Mouse (Mus musculus): ENCODE measurements around the gene Gnb1. TPM values are rescaled to one million over a fixed set of nuclear protein-coding genes. Genes with fewer than 3 reads are reported as not detected.

Gnb1 gene
- polyA plus RNA-seq, 1 experiment: 541 TPM

- H3K4me3 ChIP-seq (ENCODE audit: low read depth, low read length): no peak overlapping the region
- H3K27me3 ChIP-seq (ENCODE audit: control insufficient read depth, insufficient read depth, low read length, poor library complexity, severe bottlenecking): no peaks in the 10 kb centered on the region
- no peak overlapping the region for H3K27ac ChIP-seq (ENCODE audit: insufficient read depth, low read length)
- no peak overlapping the region for H3K9ac ChIP-seq (ENCODE audit: low read depth, poor library complexity, severe bottlenecking)
- no peak for TF ChIP-seq CTCF (IDR thresholded peaks at IDR 0.05; ENCODE audit: low read depth, low read length)
- TF ChIP-seq POLR2A (IDR thresholded peaks at IDR 0.05; ENCODE audit: insufficient read depth, low read length): no peak
- no peak for TF ChIP-seq EP300 (IDR thresholded peaks at IDR 0.05; ENCODE audit: insufficient read depth, low read depth, low read length)
- H3K4me1 ChIP-seq (ENCODE audit: control insufficient read depth, insufficient read depth, low read length): no peaks in the 10 kb centered on the region
- no peaks in the 10 kb centered on the region for H3K9me3 ChIP-seq (replicated peaks; ENCODE audit: control insufficient read depth, insufficient read depth, low read length, poor library complexity, severe bottlenecking)
- peaks cover 52% of the 10 kb centered on the region for H3K36me3 ChIP-seq (ENCODE audit: control insufficient read depth, insufficient read depth, low read length, poor library complexity, severe bottlenecking)
Measured at GRCm38 (mm10) chr4:155549993-155550392, 58.8 kb downstream of the Gnb1 start.

GRCm38 (mm10) chr4:155550446-155550845 lies 59.3 kb downstream of the Gnb1 start:
- Histone ChIP-seq H3K4me3 (ENCODE audit: low read depth, low read length) (no peak overlapping the region), H3K36me3 (ENCODE audit: control insufficient read depth, insufficient read depth, low read length, poor library complexity, severe bottlenecking) (peaks cover 53% of the 10 kb centered on the region), H3K9me3 (replicated peaks; ENCODE audit: control insufficient read depth, insufficient read depth, low read length, poor library complexity, severe bottlenecking) (no peaks in the 10 kb centered on the region), H3K27ac (ENCODE audit: insufficient read depth, low read length) (no peak overlapping the region), H3K9ac (ENCODE audit: low read depth, poor library complexity, severe bottlenecking) (no peak overlapping the region), H3K27me3 (ENCODE audit: control insufficient read depth, insufficient read depth, low read length, poor library complexity, severe bottlenecking) (no peaks in the 10 kb centered on the region), H3K4me1 (ENCODE audit: control insufficient read depth, insufficient read depth, low read length) (no peaks in the 10 kb centered on the region)
- TF ChIP-seq CTCF (IDR thresholded peaks at IDR 0.05; ENCODE audit: low read depth, low read length) (no peak), EP300 (IDR thresholded peaks at IDR 0.05; ENCODE audit: insufficient read depth, low read depth, low read length) (no peak), POLR2A (IDR thresholded peaks at IDR 0.05; ENCODE audit: insufficient read depth, low read length) (no peak)

GRCm38 (mm10) chr4:155551073-155551472 lies 59.9 kb downstream of the Gnb1 start:
- Histone ChIP-seq H3K36me3 (ENCODE audit: control insufficient read depth, insufficient read depth, low read length, poor library complexity, severe bottlenecking) (peaks cover 56% of the 10 kb centered on the region), H3K27me3 (ENCODE audit: control insufficient read depth, insufficient read depth, low read length, poor library complexity, severe bottlenecking) (no peaks in the 10 kb centered on the region), H3K9ac (ENCODE audit: low read depth, poor library complexity, severe bottlenecking) (no peak overlapping the region), H3K4me1 (ENCODE audit: control insufficient read depth, insufficient read depth, low read length) (no peaks in the 10 kb centered on the region), H3K9me3 (replicated peaks; ENCODE audit: control insufficient read depth, insufficient read depth, low read length, poor library complexity, severe bottlenecking) (no peaks in the 10 kb centered on the region), H3K27ac (ENCODE audit: insufficient read depth, low read length) (no peak overlapping the region), H3K4me3 (ENCODE audit: low read depth, low read length) (no peak overlapping the region)
- TF ChIP-seq CTCF (IDR thresholded peaks at IDR 0.05; ENCODE audit: low read depth, low read length) (no peak), POLR2A (IDR thresholded peaks at IDR 0.05; ENCODE audit: insufficient read depth, low read length) (no peak), EP300 (IDR thresholded peaks at IDR 0.05; ENCODE audit: insufficient read depth, low read depth, low read length) (no peak)

GRCm38 (mm10) chr4:155552917-155553532 lies 61.9 kb downstream of the Gnb1 start:
- Histone ChIP-seq H3K36me3 (ENCODE audit: control insufficient read depth, insufficient read depth, low read length, poor library complexity, severe bottlenecking) (peaks cover 67% of the 10 kb centered on the region), H3K27me3 (ENCODE audit: control insufficient read depth, insufficient read depth, low read length, poor library complexity, severe bottlenecking) (no peaks in the 10 kb centered on the region), H3K9ac (ENCODE audit: low read depth, poor library complexity, severe bottlenecking) (no peak overlapping the region)

GRCm38 (mm10) chr4:155554880-155555279 lies 63.7 kb downstream of the Gnb1 start:
- H3K4me1 ChIP-seq (ENCODE audit: control insufficient read depth, insufficient read depth, low read length): no peaks in the 10 kb centered on the region
- H3K27me3 ChIP-seq (ENCODE audit: control insufficient read depth, insufficient read depth, low read length, poor library complexity, severe bottlenecking): no peaks in the 10 kb centered on the region
- no peak overlapping the region for H3K27ac ChIP-seq (ENCODE audit: insufficient read depth, low read length)
- TF ChIP-seq EP300 (IDR thresholded peaks at IDR 0.05; ENCODE audit: insufficient read depth, low read depth, low read length) (no peak), CTCF (IDR thresholded peaks at IDR 0.05; ENCODE audit: low read depth, low read length) (no peak), POLR2A (IDR thresholded peaks at IDR 0.05; ENCODE audit: insufficient read depth, low read length) (no peak)
- H3K4me3 ChIP-seq (ENCODE audit: low read depth, low read length): no peak overlapping the region
- H3K9ac ChIP-seq (ENCODE audit: low read depth, poor library complexity, severe bottlenecking): no peak overlapping the region
- peaks cover 73% of the 10 kb centered on the region for H3K36me3 ChIP-seq (ENCODE audit: control insufficient read depth, insufficient read depth, low read length, poor library complexity, severe bottlenecking)
- no peaks in the 10 kb centered on the region for H3K9me3 ChIP-seq (replicated peaks; ENCODE audit: control insufficient read depth, insufficient read depth, low read length, poor library complexity, severe bottlenecking)

More at GRCm38 (mm10) chr4:155552917-155553532, 61.9 kb downstream of the Gnb1 start:
- Histone ChIP-seq H3K4me3 (ENCODE audit: low read depth, low read length) (no peak overlapping the region), H3K4me1 (ENCODE audit: control insufficient read depth, insufficient read depth, low read length) (no peaks in the 10 kb centered on the region), H3K27ac (ENCODE audit: insufficient read depth, low read length) (no peak overlapping the region), H3K9me3 (replicated peaks; ENCODE audit: control insufficient read depth, insufficient read depth, low read length, poor library complexity, severe bottlenecking) (no peaks in the 10 kb centered on the region)
- TF ChIP-seq CTCF (IDR thresholded peaks at IDR 0.05; ENCODE audit: low read depth, low read length) (no peak), POLR2A (IDR thresholded peaks at IDR 0.05; ENCODE audit: insufficient read depth, low read length) (no peak), EP300 (IDR thresholded peaks at IDR 0.05; ENCODE audit: insufficient read depth, low read depth, low read length) (no peak)

- TF ChIP-seq CTCF (IDR thresholded peaks at IDR 0.05; ENCODE audit: low read depth, low read length) (no peak), POLR2A (IDR thresholded peaks at IDR 0.05; ENCODE audit: insufficient read depth, low read length) (no peak), EP300 (IDR thresholded peaks at IDR 0.05; ENCODE audit: insufficient read depth, low read depth, low read length) (no peak)
- no peaks in the 10 kb centered on the region for H3K9me3 ChIP-seq (replicated peaks; ENCODE audit: control insufficient read depth, insufficient read depth, low read length, poor library complexity, severe bottlenecking)
- H3K4me1 ChIP-seq (ENCODE audit: control insufficient read depth, insufficient read depth, low read length): no peaks in the 10 kb centered on the region
- no peak overlapping the region for H3K27ac ChIP-seq (ENCODE audit: insufficient read depth, low read length)
- peaks cover 71% of the 10 kb centered on the region for H3K36me3 ChIP-seq (ENCODE audit: control insufficient read depth, insufficient read depth, low read length, poor library complexity, severe bottlenecking)
- H3K4me3 ChIP-seq (ENCODE audit: low read depth, low read length): no peak overlapping the region
- H3K9ac ChIP-seq (ENCODE audit: low read depth, poor library complexity, severe bottlenecking): no peak overlapping the region
- H3K27me3 ChIP-seq (ENCODE audit: control insufficient read depth, insufficient read depth, low read length, poor library complexity, severe bottlenecking): no peaks in the 10 kb centered on the region
Measured at GRCm38 (mm10) chr4:155555464-155555863, 64.3 kb downstream of the Gnb1 start.
